Mouse (Mus musculus) thymus, postnatal 0 days (tissue): ENCODE data around the gene Phpt1. TPM values are rescaled to one million over a fixed set of nuclear protein-coding genes. Genes with fewer than 3 reads are reported as not detected.
"Not testable (repeated sequence)": the region's sequence is repeated elsewhere in the genome, so short reads cannot be mapped to it uniquely, and the experiment has no call there.

Source experiments
- DNase-seq: peaks from one replicate; pipeline ENCODE4 v3.0.0-alpha.2; 2015; ENCODE audit warnings: low spot score
- polyA plus RNA-seq: library from polyadenylated mRNA; unstranded; fragments of >200 nt; fragmentation: Nextera tagmentation; extraction: Ambion mirVana; gene quantifications from 2 replicates; pipeline ENCODE4 v1.2.1, GENCODE M21; 2015

Phpt1 gene
- polyA plus RNA-seq, 1 experiment from 2014 or later = 191 TPM

DNA sequence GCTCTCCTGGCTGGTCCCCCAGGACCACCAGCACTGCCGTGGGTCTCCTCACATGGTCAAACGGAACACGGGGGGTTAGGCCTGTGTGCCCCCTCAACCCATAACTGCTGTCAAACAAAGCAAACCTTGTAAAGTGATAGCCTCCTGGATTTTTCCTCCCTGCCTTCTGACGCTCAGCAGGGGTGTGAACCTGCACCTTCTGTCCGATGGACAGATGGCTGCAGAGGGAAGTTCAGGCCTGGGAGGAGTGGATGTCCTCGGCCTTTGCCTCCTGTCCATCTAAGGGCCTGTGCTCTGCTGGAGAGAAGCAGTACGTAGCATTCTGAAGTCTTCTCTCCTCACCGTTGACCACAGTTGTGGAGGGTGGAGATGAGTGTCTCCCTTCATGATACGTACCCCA, 13.1 kb downstream of the Phpt1 start:
- DNase-seq = no peak

DNA sequence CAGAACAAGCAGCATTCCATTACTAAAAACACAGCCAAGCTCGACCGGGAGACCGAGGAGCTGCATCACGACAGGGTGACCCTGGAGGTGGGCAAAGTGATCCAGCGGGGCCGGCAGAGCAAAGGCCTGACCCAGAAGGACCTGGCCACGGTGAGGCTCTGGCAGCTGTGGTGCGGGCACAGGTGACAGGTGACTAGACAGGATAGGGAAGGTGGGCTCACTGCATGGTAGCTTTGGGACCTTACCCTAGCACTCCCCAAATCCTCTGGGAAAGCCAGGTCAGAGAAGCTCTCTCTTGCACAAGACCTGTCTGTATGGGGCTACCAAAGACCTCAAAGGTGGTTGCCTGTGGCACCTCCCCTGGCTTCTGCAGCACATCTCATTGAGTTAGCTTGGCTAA, 14.5 kb downstream of the Phpt1 start:
- DNase-seq = no peak

DNA sequence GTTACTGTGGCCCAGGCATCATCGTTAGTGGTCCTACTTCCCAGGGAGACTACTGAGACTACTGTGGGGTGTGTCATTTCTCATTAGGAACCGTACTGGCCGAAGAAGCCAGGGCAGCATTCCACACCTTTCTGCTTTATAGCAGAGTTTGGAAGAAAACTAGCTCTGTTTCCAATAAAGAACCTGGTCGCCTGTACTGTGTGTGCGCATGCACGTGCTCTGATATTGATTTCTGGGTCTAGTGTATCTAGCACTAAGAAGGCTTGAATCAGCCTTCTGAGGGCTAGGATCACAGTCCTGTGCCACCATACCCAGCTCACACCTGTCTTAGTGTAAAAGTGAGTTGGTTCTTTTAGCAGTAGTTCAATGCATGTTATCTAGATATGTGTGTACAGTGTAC, 16.2 kb downstream of the Phpt1 start:
- DNase-seq = no peak

DNA sequence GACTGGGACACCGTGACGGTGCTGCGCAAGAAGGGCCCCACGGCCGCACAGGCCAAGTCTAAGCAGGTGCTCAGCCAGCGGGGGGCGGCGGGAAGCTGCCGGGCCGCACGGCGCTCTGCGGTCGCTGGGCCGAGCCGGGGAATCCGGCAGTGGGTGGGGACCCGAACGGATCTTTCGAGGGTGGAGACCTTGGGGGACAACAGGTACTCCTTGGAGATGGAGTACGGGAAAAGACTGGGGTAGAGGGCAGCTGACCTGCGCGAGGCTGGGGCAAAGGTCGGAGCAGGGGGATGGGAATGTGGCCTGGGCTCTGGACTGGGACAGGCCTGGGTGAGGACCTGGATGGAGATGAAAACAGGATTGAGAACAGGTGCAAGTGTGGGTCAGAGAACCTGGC, 17.1 kb downstream of the Phpt1 start:
- DNase-seq = no peak

DNA sequence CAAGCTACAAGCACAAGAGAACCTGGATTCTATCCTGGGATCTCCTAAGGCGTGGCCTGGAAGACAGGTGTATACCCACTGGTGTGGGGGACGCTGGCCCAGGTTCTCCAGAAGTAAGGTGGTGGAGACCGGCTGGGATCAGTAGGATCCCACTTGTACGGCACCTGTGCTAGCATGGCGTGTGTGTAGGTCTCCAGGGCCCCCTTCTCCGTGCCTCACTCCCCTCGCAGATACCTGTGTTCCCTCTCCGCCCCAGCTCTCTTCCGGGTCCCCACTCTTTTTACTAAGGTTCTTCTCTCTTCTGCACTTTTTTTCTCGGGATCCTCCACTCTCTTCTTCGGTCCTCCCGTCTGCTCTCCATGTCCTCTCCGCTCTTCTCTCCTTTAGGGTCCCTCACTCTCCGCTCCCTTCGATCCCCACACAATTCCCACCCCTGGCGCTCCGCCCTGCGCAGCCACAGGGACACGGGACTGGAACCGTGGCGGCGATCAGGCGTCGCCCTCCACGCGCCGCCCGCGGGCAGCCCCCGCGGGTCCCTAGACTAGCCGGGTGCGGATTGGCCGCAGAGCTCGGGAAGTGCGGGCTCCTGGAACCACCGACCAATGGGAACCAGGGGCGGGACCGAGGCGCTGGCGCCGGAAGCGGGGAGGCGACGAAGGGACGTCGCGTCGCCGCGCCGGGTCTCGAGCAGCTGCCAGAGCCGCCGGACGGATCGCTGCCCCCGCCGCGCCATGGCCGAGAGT, 17.6 kb downstream of the Phpt1 start, which contains the start of gene Edf1:
Gene Edf1 (plus strand): TSS at position 627 of the 743 bp plus-strand sequence.
- DNase-seq = peak; percentile 95

DNA sequence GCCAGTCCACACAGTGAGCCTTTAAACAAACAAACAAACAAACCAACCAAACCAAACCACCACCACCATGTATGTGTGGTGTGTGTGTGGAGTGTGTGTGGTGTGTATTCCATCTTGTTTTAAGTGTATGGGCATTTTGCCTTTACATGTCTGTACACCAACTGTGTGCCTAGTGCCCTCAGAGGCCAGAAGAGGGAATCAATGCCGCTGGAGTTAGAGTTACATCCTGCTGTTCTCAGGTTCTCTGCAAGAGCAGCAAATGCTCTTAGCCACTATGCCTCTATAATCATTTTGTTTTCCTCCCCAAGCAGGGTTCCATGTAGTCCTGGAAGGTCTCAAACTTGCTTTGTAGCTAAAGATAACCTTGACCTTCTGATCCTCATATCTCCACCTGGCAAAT, 18.7 kb downstream of the Phpt1 start:
- DNase-seq = no peak

DNA sequence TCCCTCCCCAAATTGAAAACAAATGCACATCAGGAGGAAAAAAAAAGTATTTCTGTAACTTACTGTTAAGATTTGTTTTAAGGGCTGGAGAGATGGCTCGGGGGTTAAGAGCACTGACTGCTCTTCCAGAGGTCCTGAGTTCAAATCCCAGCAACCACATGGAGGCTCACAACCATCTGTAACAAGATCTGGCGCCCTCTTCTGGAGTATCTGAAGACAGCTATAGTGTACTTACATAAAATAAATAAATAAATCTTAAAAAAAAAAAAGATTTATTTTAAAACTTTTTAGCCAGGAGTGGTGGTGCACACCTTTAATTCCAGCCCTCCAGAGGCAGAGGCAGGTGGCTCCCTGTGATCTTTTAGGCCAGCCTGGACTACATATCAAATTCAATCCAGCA, 19.5 kb downstream of the Phpt1 start:
- not testable (repeated sequence) for DNase-seq

DNA sequence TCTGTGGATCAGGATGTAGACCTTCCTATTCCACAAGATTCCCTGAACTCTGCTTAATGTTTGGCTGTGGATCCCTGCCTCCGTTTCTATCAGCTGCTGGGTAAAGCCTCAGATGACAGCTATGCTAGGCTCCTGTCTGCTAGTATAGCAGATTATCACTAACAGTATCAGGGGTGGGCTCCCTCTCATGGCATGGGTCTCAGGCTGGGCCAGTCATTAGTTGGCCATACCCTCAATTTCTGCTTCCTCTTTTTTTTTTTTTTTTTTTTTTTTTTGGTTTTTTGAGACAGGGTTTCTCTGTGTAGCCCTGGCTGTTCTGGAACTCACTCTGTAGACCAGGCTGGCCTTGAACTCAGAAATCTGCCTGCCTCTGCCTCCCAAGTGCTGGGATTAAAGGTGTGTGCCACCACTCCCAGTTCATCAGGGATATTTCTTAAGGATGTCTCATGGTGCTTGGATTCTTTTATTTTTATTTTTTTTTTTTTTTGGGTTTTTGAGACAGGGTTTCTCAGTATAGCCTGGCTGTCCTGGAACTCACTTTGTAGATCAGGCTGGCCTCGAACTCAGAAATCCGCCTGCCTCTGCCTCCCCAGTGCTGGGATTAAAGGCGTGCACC, 21.7 kb downstream of the Phpt1 start:
- DNase-seq = not testable (repeated sequence)

DNA sequence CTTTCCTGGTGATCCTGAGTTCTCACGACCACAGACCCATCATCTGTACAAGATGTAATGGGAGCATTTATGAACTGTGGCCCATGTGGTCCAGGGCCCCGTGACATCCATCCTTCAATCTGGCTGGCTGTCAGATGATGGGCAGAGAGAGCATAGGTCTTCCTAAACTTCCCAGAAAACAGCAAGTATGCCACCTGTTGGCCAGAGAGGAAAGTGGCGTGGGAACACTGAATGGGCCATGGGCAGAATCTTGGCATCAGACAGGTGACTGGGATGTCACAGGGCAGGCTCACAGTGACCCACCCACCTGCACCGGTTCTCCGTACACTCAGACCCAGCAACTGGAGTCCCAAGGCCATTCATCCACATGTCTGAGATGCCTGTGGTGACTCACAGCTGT, 23.8 kb downstream of the Phpt1 start:
- peak; percentile 19 for DNase-seq

DNA sequence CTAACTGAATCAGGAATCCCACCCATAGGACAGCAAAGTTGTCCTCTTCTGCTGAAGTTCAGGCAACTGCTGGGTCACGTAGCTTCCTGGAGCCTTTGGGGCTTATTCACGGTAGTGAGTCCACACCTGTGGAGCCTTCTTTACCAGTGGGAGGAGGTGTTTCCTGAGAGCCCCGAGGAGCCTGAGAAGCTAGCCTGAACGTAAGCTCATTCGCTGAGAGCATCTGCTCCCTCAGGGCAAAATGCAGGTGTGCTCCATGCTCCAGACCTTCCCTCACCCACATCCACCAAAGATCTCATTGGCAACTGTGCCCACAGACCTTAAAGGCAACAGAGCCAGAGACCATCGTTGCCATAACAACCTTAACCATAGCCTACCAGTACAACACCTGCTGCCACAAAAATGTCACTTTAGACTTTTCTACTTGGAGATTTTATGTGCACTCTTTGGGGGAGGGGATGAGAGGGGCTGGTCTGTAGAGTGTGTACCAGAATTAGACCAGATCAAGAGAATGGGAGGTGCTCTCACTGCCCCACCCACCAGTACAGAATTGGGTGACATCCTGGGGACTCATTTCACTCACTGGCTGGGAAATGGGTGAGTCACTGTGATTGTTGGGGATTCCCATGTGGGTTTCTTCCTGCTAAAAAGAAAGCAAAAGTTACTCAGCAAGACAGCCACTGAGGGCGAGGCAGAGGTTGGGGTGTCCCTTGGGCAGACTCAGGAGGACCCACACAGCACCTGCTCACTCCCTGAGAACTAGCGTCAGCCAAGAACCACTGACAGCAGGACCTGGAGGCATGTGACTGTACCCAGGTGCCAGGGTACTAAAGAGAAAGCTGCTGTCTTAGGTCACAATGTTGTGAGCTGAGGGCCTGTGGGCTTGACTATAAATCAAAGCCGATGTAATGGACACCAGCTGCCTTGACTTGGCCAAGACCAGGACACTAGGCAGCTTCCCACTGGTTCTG, 25.7 kb downstream of the Phpt1 start:
- DNase-seq = peak; percentile 93

DNA sequence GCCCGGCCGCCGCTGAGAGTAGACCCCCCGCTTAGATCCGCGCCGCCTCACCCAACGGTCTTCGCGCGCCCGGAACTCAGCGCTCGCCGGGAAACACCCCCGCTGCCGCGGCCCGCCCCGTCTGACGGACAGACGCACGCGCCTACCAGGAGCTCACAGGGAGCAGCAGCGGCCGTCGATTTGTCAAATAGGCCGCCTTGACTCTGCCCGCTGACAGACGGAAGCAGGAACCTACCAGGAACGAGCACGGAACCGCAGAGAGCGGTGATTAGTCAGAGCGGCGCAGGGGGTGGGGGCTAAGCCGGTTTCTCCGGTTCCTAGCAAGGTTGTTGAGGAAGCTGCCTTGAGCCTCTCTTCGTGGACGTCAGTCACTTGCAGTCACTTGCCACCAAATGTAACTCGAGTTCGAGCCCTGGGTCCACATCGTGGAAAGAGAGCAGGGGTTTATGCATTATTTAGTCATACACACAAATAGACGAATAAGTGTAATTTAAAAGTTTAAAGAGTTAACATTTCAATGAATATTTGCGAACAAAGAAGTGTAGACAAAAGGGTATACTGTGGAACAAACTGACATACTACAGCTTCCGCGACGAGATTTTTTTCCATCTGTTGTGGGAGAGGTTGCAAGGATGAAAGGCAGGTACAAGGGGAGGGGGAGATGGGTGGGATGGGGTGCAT, 28.1 kb downstream of the Phpt1 start, which contains the start of gene Traf2:
Gene Traf2 (minus strand): TSS at position 130 of the 681 bp plus-strand sequence.
- DNase-seq = peak; percentile 99

DNA sequence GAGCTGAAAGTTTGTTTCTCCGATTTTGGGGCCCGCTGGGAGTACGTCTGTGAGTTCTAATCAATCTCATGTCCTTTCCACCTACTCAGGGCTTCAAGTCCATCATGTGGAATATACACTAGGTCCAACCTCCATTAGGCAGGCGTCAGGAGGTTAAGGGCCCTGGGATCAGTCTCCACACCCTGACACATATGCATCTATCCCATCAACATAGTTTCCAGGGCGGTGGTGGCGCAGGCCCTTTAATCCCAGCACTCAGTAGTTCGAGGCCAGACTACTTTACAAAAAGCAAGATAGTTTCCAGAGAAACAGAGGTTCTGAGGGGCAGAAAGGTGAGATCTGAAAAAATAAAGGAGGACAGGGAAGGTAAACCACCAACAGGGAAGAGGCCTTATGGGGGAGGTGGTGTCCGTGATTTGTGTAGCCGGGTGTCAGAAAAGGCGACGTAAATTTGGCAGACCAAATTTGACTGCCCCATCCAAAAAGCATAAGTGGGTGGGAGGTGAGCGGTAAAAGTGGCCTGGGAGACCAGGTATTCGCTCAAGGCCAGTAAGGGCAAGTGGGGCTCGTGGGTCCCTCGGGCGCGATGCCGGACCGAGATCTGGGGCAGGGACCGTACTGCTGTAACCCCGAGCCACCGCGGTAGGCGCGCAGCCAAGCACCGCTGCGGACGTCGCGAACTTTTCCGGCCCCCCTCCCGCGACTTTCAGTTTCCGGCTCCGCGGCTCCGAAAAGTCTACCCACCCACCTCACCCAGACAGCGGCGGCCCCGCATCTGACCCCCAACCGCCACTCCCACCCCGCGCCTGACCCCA, 28.8 kb downstream of the Phpt1 start:
- no peak for DNase-seq

DNA sequence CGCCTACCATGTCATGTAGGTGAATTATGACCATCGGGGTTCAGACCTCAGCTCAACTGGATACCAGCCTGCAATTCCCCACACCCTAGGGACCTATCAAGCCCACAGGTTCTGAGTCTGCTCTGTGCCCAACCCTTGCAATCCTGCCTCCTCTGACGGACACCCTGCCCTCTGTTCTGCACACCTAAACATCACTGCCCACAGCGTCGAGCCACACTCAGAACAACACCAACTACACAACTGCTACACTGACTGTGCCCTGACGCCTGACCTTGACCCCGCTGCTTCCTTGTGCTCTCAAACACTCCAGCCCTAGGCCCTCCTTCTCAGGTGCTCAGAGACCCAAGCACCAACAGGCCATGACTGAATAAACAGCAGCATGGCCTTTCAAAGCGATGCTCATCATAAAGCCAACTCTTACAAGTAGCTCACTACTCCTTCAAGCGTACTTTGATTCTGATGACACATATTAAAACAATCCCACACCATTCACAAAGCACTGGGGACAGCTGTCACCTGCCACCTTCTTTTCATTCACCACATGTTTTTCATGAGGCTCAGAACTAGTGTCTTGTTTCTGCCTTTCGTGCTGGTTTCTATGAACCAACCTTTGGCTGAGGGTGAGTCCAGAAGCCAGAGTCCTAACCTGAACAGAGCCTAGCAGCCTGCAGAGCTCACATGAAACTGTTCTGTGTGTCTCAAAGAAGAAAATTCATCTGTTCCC, 33.2 kb downstream of the Phpt1 start:
- no peak for DNase-seq

DNA sequence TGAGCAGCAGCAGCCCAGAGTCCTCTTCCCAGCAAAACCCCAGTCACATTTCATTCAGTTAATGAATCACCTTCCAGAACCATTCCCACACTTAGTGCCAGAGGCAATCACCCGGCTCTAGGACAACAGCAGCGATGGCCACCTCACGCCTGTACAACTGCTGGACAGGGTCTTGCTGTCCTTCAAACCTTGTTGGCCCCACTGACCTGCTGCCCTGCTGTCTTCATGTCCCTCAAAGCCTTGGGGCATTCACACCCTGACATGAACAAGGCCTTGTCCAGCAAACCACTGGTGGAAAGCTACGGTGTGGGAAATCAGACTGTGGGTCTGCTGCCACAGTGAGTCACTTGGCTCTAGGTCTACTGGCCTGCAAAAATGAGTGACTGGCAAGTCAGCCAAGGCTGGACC, 34.5 kb downstream of the Phpt1 start:
- no peak for DNase-seq

DNA sequence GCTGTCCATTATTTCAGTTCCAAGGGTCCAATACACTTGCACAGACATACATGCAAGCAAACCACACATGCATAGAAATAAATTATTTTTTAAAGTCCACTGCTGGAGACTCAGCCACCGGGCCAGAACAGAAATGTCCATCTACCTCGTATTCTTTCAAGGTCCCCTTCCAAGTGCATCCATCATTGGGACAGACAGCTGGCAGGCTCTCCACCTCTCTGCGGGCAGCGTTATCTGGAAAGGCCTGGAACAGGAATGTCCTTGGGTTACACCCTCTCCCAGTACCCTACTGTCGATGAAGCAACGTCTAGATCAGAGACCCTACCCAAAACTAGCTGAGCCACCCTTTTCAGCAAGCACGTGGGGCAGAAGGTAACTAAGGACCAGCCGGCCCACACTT, 38.5 kb downstream of the Phpt1 start:
- no peak for DNase-seq

DNA sequence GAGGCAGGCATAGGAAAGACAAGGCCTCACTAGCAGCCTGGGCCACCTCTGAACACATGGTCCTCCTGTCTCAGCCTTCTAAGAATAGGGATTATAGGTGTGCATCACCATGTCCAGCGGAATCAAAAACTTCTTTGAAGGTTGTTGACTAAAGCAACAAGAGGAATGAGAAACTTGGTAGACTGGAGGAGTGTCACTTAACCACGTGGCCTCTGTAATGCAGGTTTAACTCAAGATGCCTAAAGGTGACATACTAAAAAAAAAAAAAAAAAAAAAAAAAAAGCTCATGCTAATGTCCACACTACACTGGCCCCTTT, 40.2 kb downstream of the Phpt1 start:
- no peak for DNase-seq

DNA sequence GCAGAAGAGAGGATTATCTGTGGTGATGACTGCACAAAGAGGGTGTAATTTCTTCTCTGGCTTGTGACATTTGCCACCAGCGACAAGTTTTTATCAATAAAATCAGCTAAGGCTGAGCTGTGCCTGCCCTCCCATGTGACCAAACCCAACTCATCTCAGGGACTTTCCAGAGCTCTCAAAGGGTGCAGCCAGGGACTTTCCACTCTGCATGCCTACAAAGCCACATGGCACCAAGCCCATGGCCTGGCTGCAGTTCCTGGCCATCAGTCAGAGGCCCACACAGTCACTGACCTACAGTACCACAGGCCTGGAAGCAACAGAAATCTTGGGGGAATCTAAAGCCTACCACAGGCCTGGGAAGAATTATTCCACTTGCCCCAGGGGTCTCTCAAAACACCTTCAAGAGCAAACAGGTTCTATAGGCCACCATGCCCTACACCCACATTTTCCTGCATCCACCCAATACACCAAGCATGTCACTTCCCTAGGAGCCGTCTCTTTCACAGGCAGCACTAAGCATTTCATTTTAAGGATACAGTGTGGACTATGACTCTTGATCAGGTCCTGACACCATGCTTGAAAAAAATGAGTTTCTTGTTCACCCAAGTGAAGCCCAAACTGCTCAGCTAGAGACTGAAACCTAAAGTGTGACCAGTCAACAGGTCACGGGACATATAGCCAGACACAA, 40.7 kb downstream of the Phpt1 start:
- DNase-seq = no peak

DNA sequence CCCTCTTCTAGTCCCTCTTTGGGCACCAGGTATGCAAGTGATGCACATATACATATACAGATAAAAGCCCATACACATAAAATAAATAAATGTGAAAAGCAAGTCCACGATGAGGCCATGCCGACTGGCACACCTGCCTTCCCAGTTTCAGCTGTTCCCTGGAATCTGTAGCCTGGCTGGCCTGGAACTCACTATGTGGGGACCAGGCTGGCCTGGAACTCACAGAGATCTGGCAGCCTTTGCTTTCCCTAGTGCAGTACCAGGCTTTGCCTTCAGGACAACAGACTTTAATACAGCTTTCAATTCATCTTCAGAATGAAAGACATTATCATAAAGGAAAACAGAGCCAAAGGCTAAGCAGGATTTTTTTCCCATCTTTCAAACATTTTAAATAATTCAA, 41.3 kb downstream of the Phpt1 start:
- DNase-seq = no peak
